Mouse (Mus musculus) central nervous system, embryonic 18 days (tissue): ENCODE results near the gene Rab11b. TPM values are rescaled to one million over a fixed set of nuclear protein-coding genes. Genes with fewer than 3 reads are reported as not detected.

Experiments used
- polyA plus RNA-seq: library from polyadenylated mRNA; depleted of rRNA; stranded (reverse); fragments of >200 nt; gene quantifications from 2 replicates; pipeline ENCODE4 v1.2.3, GENCODE M21; 2012; rRNA removed

The Rab11b gene
- polyA plus RNA-seq, result 523 and 577 TPM in 2 replicates

DNA sequence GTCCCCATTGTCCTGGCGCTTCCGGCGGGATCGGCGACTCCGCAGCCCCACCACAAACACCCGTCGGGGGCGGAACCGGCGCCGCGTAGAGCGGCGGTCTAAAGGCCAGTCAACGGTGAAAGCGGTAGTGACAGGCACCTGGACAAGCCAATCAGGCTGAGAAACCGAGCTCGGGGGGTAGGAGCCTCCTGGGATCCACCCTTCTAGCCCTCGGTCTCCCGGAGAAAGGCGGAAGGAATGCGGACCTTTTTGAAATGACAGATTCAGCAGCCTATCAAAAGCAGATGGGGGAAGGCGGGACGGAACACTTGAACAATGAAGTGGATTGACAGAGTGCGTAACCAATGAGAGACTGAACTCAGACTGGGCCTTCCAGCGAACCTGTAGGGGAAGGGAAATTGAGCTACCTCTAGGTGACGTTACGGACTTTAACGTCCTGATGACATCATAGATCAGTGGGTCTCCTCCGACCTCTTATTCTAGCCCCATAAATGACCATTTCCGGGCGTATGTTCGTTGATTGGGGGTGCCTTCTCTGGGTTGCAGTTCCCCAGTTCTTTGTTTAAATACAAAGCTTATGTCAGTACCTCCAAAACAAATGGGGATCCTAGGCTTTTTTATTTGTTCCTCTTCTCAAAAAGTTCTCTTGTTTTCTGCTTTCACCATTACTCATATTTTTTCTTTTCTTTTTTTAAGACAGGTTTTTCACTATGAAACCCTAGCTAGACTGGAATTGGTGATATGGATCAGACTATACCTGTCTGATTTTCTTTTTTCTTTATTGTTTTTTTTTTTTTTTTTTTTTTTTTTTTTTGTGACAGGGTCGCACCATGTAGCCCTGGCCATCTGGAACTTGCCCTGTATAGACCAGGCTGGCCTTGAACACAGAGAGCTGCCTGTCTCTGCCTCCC is at the start of gene Rab11b:
Gene Rab11b, minus strand, starts transcription at position 276 of the 911 bp plus-strand sequence.

DNA sequence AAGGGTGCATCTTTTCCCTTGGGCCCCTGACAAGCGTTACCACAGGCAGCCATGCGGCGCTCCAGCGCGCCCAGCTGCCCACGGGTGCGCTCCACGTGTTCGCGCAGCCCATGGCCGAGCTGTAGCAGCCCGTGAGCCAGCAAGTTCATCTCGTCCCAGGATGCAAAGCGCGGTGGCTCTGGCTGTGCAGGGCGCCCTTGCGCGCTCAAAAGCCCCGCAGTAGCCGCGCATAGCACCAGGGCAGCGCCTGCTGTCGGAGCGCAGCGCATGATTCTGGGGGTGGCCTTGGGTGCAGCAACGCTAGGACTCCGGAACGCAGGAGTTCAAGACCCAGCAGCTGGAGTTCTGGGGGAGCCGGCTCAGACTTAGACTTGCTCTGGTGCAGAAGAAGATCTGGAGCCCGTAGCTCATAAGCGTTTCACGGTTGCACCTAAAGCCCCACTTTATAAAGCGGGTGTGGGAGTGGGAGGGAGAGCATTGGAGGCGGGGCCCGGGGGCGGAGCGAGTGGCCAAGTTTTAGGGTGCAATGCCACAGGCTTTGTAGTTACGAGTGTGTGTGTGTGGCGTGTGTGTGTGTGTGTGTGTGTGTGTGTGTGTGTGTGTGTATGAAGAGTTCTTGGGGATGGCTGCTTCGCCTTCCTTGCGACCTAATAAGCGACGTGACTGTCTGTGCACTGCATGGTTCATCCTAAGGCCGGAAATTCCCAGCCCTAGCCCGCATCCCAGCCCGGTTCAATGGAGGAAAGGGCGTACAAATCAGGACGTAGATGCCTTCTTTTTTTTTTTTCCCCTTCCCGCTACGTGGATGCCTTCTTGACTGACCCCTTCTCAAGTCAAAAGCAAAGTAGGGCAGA is 21.0 kb upstream of the Rab11b start, which contains the start of gene Angptl4:
Gene Angptl4, minus strand, starts transcription at position 707 of the 854 bp plus-strand sequence.

DNA sequence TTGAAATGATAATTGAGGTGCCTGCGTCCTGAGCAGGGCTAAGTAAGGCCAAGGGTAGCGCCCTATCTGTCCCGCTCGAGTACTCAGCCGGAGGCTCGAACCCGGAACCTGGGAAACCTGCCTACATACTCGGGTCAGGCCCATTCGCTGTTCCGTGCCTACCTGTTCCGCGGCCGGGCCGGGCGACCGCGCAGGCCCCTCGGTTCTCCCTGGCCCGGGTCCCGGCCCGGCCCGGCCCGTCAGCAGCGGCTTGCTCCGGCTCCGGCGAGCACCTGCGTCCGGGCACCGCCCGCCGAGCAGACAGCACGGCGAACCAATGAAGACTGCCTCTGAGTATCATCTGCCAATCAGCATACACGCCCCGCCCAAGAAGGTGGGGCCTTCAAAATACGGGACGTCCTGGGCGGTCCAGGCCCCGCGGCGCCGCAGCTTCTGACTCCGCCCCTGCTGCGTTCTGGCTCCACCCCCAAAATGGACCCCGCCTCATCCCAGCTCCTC is 41.9 kb downstream of the Rab11b start, which contains the start of gene March2:
Gene March2, minus strand, starts transcription at position 287 of the 498 bp plus-strand sequence.

Other genes with a start within 250 kb of the Rab11b start
- gene Adamts10, start 236.3 kb downstream of the Rab11b start, polyA plus RNA-seq, result 107 and 118 TPM in 2 replicates
- 0.93 and 1.1 TPM in 2 replicates for gene Myo1f, start 204.8 kb downstream of the Rab11b start, polyA plus RNA-seq
- 85.7 and 102 TPM in 2 replicates for gene Zfp414, start 131.4 kb downstream of the Rab11b start, polyA plus RNA-seq
- gene Pram1, start 122.5 kb downstream of the Rab11b start, polyA plus RNA-seq, result 0.47 and 0.66 TPM in 2 replicates
- 178 and 186 TPM in 2 replicates for gene Hnrnpm, start 73.7 kb downstream of the Rab11b start, polyA plus RNA-seq
- 65.0 and 70.7 TPM in 2 replicates for gene March2, start 41.9 kb downstream of the Rab11b start, polyA plus RNA-seq
- gene Angptl4, start 21.3 kb upstream of the Rab11b start, polyA plus RNA-seq, result 7.9 and 9.8 TPM in 2 replicates
- gene Kank3, start 50.0 kb upstream of the Rab11b start, polyA plus RNA-seq, result 64.5 and 79.4 TPM in 2 replicates
- gene Rps28, start 64.0 kb upstream of the Rab11b start, polyA plus RNA-seq, result 1,131 and 1,306 TPM in 2 replicates
- 333 and 341 TPM in 2 replicates for gene Ndufa7, start 64.0 kb upstream of the Rab11b start, polyA plus RNA-seq
- 29.8 and 36.6 TPM in 2 replicates for gene Cd320, start 82.6 kb upstream of the Rab11b start, polyA plus RNA-seq
- gene Gm7029, start 113.3 kb upstream of the Rab11b start, polyA plus RNA-seq, result not detected in 2 replicates
- 12.0 and 13.5 TPM in 2 replicates for gene Kifc1, start 130.1 kb upstream of the Rab11b start, polyA plus RNA-seq
- gene Platr17, start 144.6 kb upstream of the Rab11b start, polyA plus RNA-seq, result 0.21 and 0.24 TPM in 2 replicates
- gene Daxx, start 148.9 kb upstream of the Rab11b start, polyA plus RNA-seq, result 39.3 and 40.5 TPM in 2 replicates
- gene Tapbp, start 155.4 kb upstream of the Rab11b start, polyA plus RNA-seq, result 14.7 and 16.0 TPM in 2 replicates
- gene Zbtb22, start 155.4 kb upstream of the Rab11b start, polyA plus RNA-seq, result 26.4 and 28.4 TPM in 2 replicates
- gene Rgl2, start 169.0 kb upstream of the Rab11b start, polyA plus RNA-seq, result 183 and 190 TPM in 2 replicates
- 117 and 126 TPM in 2 replicates for gene Pfdn6, start 179.8 kb upstream of the Rab11b start, polyA plus RNA-seq
- 20.5 and 22.2 TPM in 2 replicates for gene Wdr46, start 180.1 kb upstream of the Rab11b start, polyA plus RNA-seq
- 10.4 and 11.6 TPM in 2 replicates for gene B3galt4, start 191.0 kb upstream of the Rab11b start, polyA plus RNA-seq
- 58.2 and 62.1 TPM in 2 replicates for gene Vps52, start 195.3 kb upstream of the Rab11b start, polyA plus RNA-seq
- gene Rps18, start 195.5 kb upstream of the Rab11b start, polyA plus RNA-seq, result 648 and 656 TPM in 2 replicates
- 24.0 and 24.8 TPM in 2 replicates for gene H2-K1, start 239.8 kb upstream of the Rab11b start, polyA plus RNA-seq